Mouse (Mus musculus): ENCODE measurements around the gene Fam19a2. TPM values are rescaled to one million over a fixed set of nuclear protein-coding genes. Genes with fewer than 3 reads are reported as not detected.

Gene Fam19a2
- total RNA-seq (2021): 10 to 100 TPM; 68.7 to 70.7 TPM
- long read RNA-seq, experiment 1, full-length matches to known transcripts: 32 of 49 reads
- long read RNA-seq, experiment 1, partial matches to known transcripts: 3 of 49 reads
- long read RNA-seq, experiment 1, other reads (novel, unspliced or antisense): 14 of 49 reads
- long read RNA-seq, experiment 2, full-length matches to known transcripts: 31 of 43 reads
- long read RNA-seq, experiment 2, partial matches to known transcripts: 5 of 43 reads
- long read RNA-seq, experiment 2, other reads (novel, unspliced or antisense): 7 of 43 reads

- Histone ChIP-seq H3K27ac (peak within 1 kb of the TSS; percentile 86), H3K4me3 (peak within 1 kb of the TSS; percentile 48)
- peak; percentile 81 for TF ChIP-seq CTCF (IDR thresholded peaks at IDR 0.05)
- DNase-seq (ENCODE audit: extremely low spot score in 1 of 2, low spot score in 2 of 2): peak; percentile 59 to 62
- intact Hi-C loops (cut with DNase I): loop anchor here (10.0 kb wide), 2 partner anchors 191 to 1861 kb away; no protein-coding TSS in a partner anchor
Measured at GRCm38 (mm10) chr10:123263876-123264309, at the start of gene Fam19a2. Gene Fam19a2 (plus strand): TSS chr10:123263996.

GRCm38 (mm10) chr10:123222785-123223184 is 41.0 kb upstream of the Fam19a2 start:
- no peak for TF ChIP-seq CTCF (IDR thresholded peaks at IDR 0.05)
- no peak for DNase-seq (ENCODE audit: extremely low spot score in 1 of 2, low spot score in 2 of 2)
- no peak overlapping the region for H3K27ac ChIP-seq
- intact Hi-C loops (cut with DNase I): no loop called here
- no peak overlapping the region for H3K4me3 ChIP-seq

- Histone ChIP-seq H3K27ac (no peak overlapping the region), H3K4me3 (no peak overlapping the region)
- no peak for DNase-seq (ENCODE audit: extremely low spot score in 1 of 2, low spot score in 2 of 2)
- TF ChIP-seq CTCF (IDR thresholded peaks at IDR 0.05): no peak
- intact Hi-C loops (cut with DNase I): no loop called here
Measured at GRCm38 (mm10) chr10:123229420-123229819, 34.4 kb upstream of the Fam19a2 start.

GRCm38 (mm10) chr10:123248063-123248462 is 15.7 kb upstream of the Fam19a2 start:
- DNase-seq (ENCODE audit: extremely low spot score in 1 of 2, low spot score in 2 of 2): no peak
- no peak overlapping the region for H3K27ac ChIP-seq
- no peak overlapping the region for H3K4me3 ChIP-seq
- intact Hi-C loops (cut with DNase I): loop anchor here (5.0 kb wide), 1 partner anchor 36 kb away; no protein-coding TSS in a partner anchor
- TF ChIP-seq CTCF (IDR thresholded peaks at IDR 0.05): no peak

GRCm38 (mm10) chr10:123251904-123252303 is 11.9 kb upstream of the Fam19a2 start:
- TF ChIP-seq CTCF (IDR thresholded peaks at IDR 0.05): no peak
- intact Hi-C loops (cut with DNase I): no loop called here
- DNase-seq (ENCODE audit: extremely low spot score in 1 of 2, low spot score in 2 of 2): no peak
- H3K27ac ChIP-seq: no peak overlapping the region
- H3K4me3 ChIP-seq: no peak overlapping the region

GRCm38 (mm10) chr10:123254299-123254698 is 9.5 kb upstream of the Fam19a2 start:
- Histone ChIP-seq H3K4me3 (no peak overlapping the region), H3K27ac (no peak overlapping the region)
- intact Hi-C loops (cut with DNase I): no loop called here
- no peak for DNase-seq (ENCODE audit: extremely low spot score in 1 of 2, low spot score in 2 of 2)
- TF ChIP-seq CTCF (IDR thresholded peaks at IDR 0.05): peak; percentile 80

GRCm38 (mm10) chr10:123255674-123256348 is 8.0 kb upstream of the Fam19a2 start:
- Histone ChIP-seq H3K4me3 (no peak overlapping the region), H3K27ac (no peak overlapping the region)
- intact Hi-C loops (cut with DNase I): no loop called here
- no peak for TF ChIP-seq CTCF (IDR thresholded peaks at IDR 0.05)
- no peak for DNase-seq (ENCODE audit: extremely low spot score in 1 of 2, low spot score in 2 of 2)

- no peak for TF ChIP-seq CTCF (IDR thresholded peaks at IDR 0.05)
- H3K27ac ChIP-seq: peak overlapping the region; percentile 86
- H3K4me3 ChIP-seq: peak overlapping the region; percentile 48
- intact Hi-C loops (cut with DNase I): loop anchor here (5.0 to 10.0 kb wide), 4 partner anchors 190 to 2003 kb away; no protein-coding TSS in a partner anchor
- peak; percentile 75 to 77 for DNase-seq (ENCODE audit: extremely low spot score in 1 of 2, low spot score in 2 of 2)
Measured at GRCm38 (mm10) chr10:123264461-123265191, 830 bp downstream of the Fam19a2 start.

GRCm38 (mm10) chr10:123265241-123265790 is 1.5 kb downstream of the Fam19a2 start:
- H3K4me3 ChIP-seq: peak overlapping the region; percentile 48
- H3K27ac ChIP-seq: peak overlapping the region; percentile 86
- peak; percentile 35 to 45 for DNase-seq (ENCODE audit: extremely low spot score in 1 of 2, low spot score in 2 of 2)
- intact Hi-C loops (cut with DNase I): loop anchor here (5.0 to 10.0 kb wide), 4 partner anchors 189 to 2002 kb away; no protein-coding TSS in a partner anchor
- TF ChIP-seq CTCF (IDR thresholded peaks at IDR 0.05): no peak

GRCm38 (mm10) chr10:123268568-123268967 is 4.8 kb downstream of the Fam19a2 start:
- TF ChIP-seq CTCF (IDR thresholded peaks at IDR 0.05): no peak
- peak; percentile 53 to 54 for DNase-seq (ENCODE audit: extremely low spot score in 1 of 2, low spot score in 2 of 2)
- H3K4me3 ChIP-seq: peak overlapping the region; percentile 40; the same call in 1 of the 2 replicates
- peak overlapping the region; percentile 28; the same call in 1 of the 2 replicates for H3K27ac ChIP-seq
- intact Hi-C loops (cut with DNase I): loop anchor here (5.0 to 10.0 kb wide), 4 partner anchors 186 to 1999 kb away; no protein-coding TSS in a partner anchor

- TF ChIP-seq CTCF (IDR thresholded peaks at IDR 0.05): no peak
- DNase-seq (ENCODE audit: extremely low spot score in 1 of 2, low spot score in 2 of 2): no peak
- Histone ChIP-seq H3K4me3 (no peak overlapping the region), H3K27ac (no peak overlapping the region)
- intact Hi-C loops (cut with DNase I): no loop called here
Measured at GRCm38 (mm10) chr10:123274554-123274953, 10.8 kb downstream of the Fam19a2 start.
